Mouse (Mus musculus) C2C12 (cell line): Measurements from ENCODE around the gene Sdk2.

ENCODE experiments used
- CEBPB ChIP-seq: IDR thresholded peaks from one replicate; pipeline ENCODE4 v1.6.1; 2011; ENCODE audit warnings: low read depth, mild to moderate bottlenecking, control low read depth, moderate library complexity
- CTCF ChIP-seq: IDR thresholded peaks from one replicate; pipeline ENCODE4 v1.5.1; 2011; ENCODE audit not compliant: control insufficient read depth, insufficient read depth, insufficient read length
- FOSL1 ChIP-seq: IDR thresholded peaks from one replicate; pipeline ENCODE4 v1.8.0; 2011; ENCODE audit warnings: mild to moderate bottlenecking, low read length; ENCODE audit not compliant: poor library complexity, insufficient read depth, severe bottlenecking
- MAX ChIP-seq: IDR thresholded peaks from one replicate; pipeline ENCODE4 v1.6.1; 2011; ENCODE audit warnings: mild to moderate bottlenecking, control low read depth
- MYOD1 ChIP-seq: IDR thresholded peaks from one replicate; pipeline ENCODE4 v1.6.1; 2011; ENCODE audit warnings: low read depth; ENCODE audit not compliant: control insufficient read depth, insufficient read length
- MYOG ChIP-seq: IDR thresholded peaks from one replicate; pipeline ENCODE4 v1.6.1; 2011; ENCODE audit not compliant: control insufficient read depth, insufficient read length; ENCODE audit errors: extremely low read depth
- USF1 ChIP-seq: IDR thresholded peaks from one replicate; pipeline ENCODE4 v1.6.1; 2011; ENCODE audit warnings: low read depth, mild to moderate bottlenecking, control low read depth, moderate library complexity

DNA sequence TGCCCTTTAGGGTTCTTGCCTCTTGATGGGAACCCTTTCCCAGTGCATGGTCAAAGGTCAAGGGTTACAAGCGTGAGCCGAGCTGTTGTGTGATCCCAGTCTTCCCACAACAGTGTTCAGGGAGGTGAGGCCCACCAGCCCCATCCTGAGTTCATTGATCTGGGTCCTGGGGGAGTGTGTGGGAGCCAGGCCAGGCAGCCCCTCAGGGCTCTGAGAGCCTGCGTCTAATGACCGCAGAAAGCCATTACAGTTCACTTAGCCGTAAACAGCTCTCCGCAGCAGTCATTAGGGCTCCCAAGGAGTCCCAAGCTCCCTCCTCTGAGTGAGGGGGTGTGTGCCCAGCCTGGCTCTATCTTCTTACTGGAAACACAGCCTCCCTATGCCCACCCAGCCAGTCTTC lies 66.8 kb downstream of the Sdk2 start:
- TF ChIP-seq CTCF, result no peak
- TF ChIP-seq MYOG, result no peak
- no peak for TF ChIP-seq CEBPB
- TF ChIP-seq MYOD1, result no peak
- TF ChIP-seq MAX, result no peak
- TF ChIP-seq USF1, result no peak
- no peak for TF ChIP-seq FOSL1
